Mouse (Mus musculus) CH12.LX (cell line): ENCODE data around the gene Pam.

ENCODE experiments used
- CTCF ChIP-seq, 2 experiments: IDR thresholded peaks in 1 of 2; conservative IDR thresholded peaks in 1 of 2; 2 replicates each; pipeline ENCODE4 v1.5.1; 2011 to 2012; ENCODE audit warnings: low read depth in 2 of 2, low read length in 2 of 2, improper control_type of control experiment in 1 of 2, inconsistent platforms in 1 of 2, mild to moderate bottlenecking in 1 of 2, moderate library complexity in 1 of 2
- EP300 ChIP-seq: IDR thresholded peaks from 2 replicates; pipeline ENCODE4 v1.6.1; 2011; ENCODE audit warnings: low read length, improper control_type of control experiment
- MEF2A ChIP-seq: IDR thresholded peaks from 2 replicates; pipeline ENCODE4 v1.6.1; 2014; ENCODE audit warnings: low read depth, mild to moderate bottlenecking, inconsistent platforms, low read length, improper control_type of control experiment, borderline replicate concordance
- MYC ChIP-seq: IDR thresholded peaks from 2 replicates; pipeline ENCODE4 v1.6.1; 2011; ENCODE audit warnings: low read depth, mild to moderate bottlenecking, improper control_type of control experiment, low read length
- NRF1 ChIP-seq: IDR thresholded peaks from 2 replicates; pipeline ENCODE4 v1.6.1; 2014; ENCODE audit warnings: low read depth, mild to moderate bottlenecking, inconsistent platforms, low read length, improper control_type of control experiment, moderate library complexity
- POLR2A ChIP-seq: IDR thresholded peaks from 2 replicates; pipeline ENCODE4 v1.6.1; 2011; ENCODE audit warnings: low read depth, mild to moderate bottlenecking, improper control_type of control experiment, low read length
- USF1 ChIP-seq: IDR thresholded peaks from 2 replicates; pipeline ENCODE4 v1.6.1; 2014; ENCODE audit warnings: low read depth, mild to moderate bottlenecking, inconsistent platforms, low read length, improper control_type of control experiment

- TF ChIP-seq CTCF (conservative IDR thresholded peaks at IDR 0.05 in 1 of 2, IDR thresholded peaks at IDR 0.05 in 1 of 2; ENCODE audit: low read depth in 2 of 2, low read length in 2 of 2) (no peak), POLR2A (no peak), EP300 (no peak), NRF1 (no peak), MEF2A (no peak), USF1 (no peak), MYC (no peak)
Measured at GRCm38 (mm10) chr1:97958759-97959158, 136.7 kb downstream of the Pam start.
